Mouse (Mus musculus) neural tube, embryonic 13.5 days (tissue): ENCODE measurements at regions not wholly inside any gene's neighbourhood (a gene's known extent, or its start where the extent isn't known, plus 50 kb on each side); places are given as distances from the start of the nearest gene placed in this dataset.

Experiments used
- ATAC-seq: fragments of 200-750 bp; cut with Nextera tagmentation; 2 replicates; pipeline ENCODE4 v1.8.0; 2017; ENCODE audit warnings: low read depth, mild to moderate bottlenecking, moderate TSS enrichment, moderate library complexity
- H3K27ac ChIP-seq: fragments of 300-500 bp; sonication (generic); replicated peaks from 2 replicates; pipeline ENCODE4 v1.5.1; 2015; ENCODE audit warnings: moderate library complexity, mild to moderate bottlenecking, inconsistent platforms
- H3K27me3 ChIP-seq: fragments of 300-500 bp; sonication (generic); 2 replicates; pipeline ENCODE4 v1.6.1; 2015; ENCODE audit warnings: mild to moderate bottlenecking, inconsistent platforms
- H3K36me3 ChIP-seq: fragments of 300-500 bp; sonication (generic); 2 replicates; pipeline ENCODE4 v1.6.1; 2015; ENCODE audit warnings: mild to moderate bottlenecking, inconsistent platforms
- H3K4me1 ChIP-seq: fragments of 300-500 bp; sonication (generic); replicated peaks from 2 replicates; pipeline ENCODE4 v1.6.1; 2015; ENCODE audit warnings: inconsistent platforms
- H3K4me2 ChIP-seq: fragments of 300-500 bp; sonication (generic); 2 replicates; pipeline ENCODE4 v1.6.1; 2015; ENCODE audit warnings: inconsistent platforms, mild to moderate bottlenecking, moderate library complexity
- H3K4me3 ChIP-seq: fragments of 300-500 bp; sonication (generic); 2 replicates; pipeline ENCODE4 v1.5.1; 2015; ENCODE audit warnings: mild to moderate bottlenecking, inconsistent platforms
- H3K9ac ChIP-seq: fragments of 300-500 bp; sonication (generic); 2 replicates; pipeline ENCODE4 v1.6.1; 2015; ENCODE audit warnings: moderate library complexity, mild to moderate bottlenecking, inconsistent platforms
- H3K9me3 ChIP-seq: fragments of 300-500 bp; sonication (generic); 2 replicates; pipeline ENCODE4 v1.6.1; 2016; ENCODE audit warnings: inconsistent platforms
- WGBS: fragments of 180-500 bp; shearing (Covaris S2); methylation state at CpG from one replicate; pipeline ENCODE4 v1.1.7; 2015; 5-methylcytosine and 5-hydroxymethylcytosine counted together

- peaks cover 51% of the 10 kb centered on the region for H3K4me1 ChIP-seq
- peaks cover 9% of the 10 kb centered on the region; the same call in 1 of the 2 replicates for H3K27me3 ChIP-seq
- ATAC-seq, result no peak
- 85% methylated on average over 5 of the region's 5 CpGs for WGBS
- H3K4me3 ChIP-seq, result no peak overlapping the region
- peak overlapping the region; percentile 50; the same call in 1 of the 2 replicates for H3K4me2 ChIP-seq
- peak overlapping the region; percentile 9; the same call in 1 of the 2 replicates for H3K9ac ChIP-seq
- H3K36me3 ChIP-seq, result no peaks in the 10 kb centered on the region
- H3K9me3 ChIP-seq, result no peaks in the 10 kb centered on the region
- H3K27ac ChIP-seq, result peak overlapping the region; percentile 84
These were observed 220.9 kb upstream of the Rpl38 start for GRCm38 (mm10) chr11:114447461-114447847.

- peaks cover 57% of the 10 kb centered on the region for H3K4me1 ChIP-seq
- H3K4me3 ChIP-seq, result peak overlapping the region; percentile 9; the same call in 1 of the 2 replicates
- H3K9ac ChIP-seq, result peak overlapping the region; percentile 9
- no peaks in the 10 kb centered on the region for H3K36me3 ChIP-seq
- ATAC-seq, result peak; percentile 74
- H3K9me3 ChIP-seq, result no peaks in the 10 kb centered on the region
- H3K27me3 ChIP-seq, result peaks cover 9% of the 10 kb centered on the region; the same call in 1 of the 2 replicates
- H3K27ac ChIP-seq, result peak overlapping the region; percentile 84
- WGBS, result 3% methylated on average over 23 of the region's 23 CpGs
- H3K4me2 ChIP-seq, result peak overlapping the region; percentile 50
These were observed 221.5 kb upstream of the Rpl38 start for GRCm38 (mm10) chr11:114446617-114447460.

- peak; percentile 20; the same call in 1 of the 2 replicates for ATAC-seq
- Histone ChIP-seq H3K9ac (peak overlapping the region; percentile 9; the same call in 1 of the 2 replicates), H3K4me3 (peak overlapping the region; percentile 9; the same call in 1 of the 2 replicates), H3K27me3 (0 out of 2 replicates have a peak, but pooled peaks cover 9% of the 10 kb centered on the region), H3K9me3 (no peaks in the 10 kb centered on the region), H3K36me3 (no peaks in the 10 kb centered on the region), H3K4me1 (peaks cover 59% of the 10 kb centered on the region), H3K4me2 (peak overlapping the region; percentile 50), H3K27ac (peak overlapping the region; percentile 84)
- WGBS, result 3% methylated on average over 8 of the region's 8 CpGs
These were observed 222.2 kb upstream of the Rpl38 start for GRCm38 (mm10) chr11:114446075-114446616.

DNA sequence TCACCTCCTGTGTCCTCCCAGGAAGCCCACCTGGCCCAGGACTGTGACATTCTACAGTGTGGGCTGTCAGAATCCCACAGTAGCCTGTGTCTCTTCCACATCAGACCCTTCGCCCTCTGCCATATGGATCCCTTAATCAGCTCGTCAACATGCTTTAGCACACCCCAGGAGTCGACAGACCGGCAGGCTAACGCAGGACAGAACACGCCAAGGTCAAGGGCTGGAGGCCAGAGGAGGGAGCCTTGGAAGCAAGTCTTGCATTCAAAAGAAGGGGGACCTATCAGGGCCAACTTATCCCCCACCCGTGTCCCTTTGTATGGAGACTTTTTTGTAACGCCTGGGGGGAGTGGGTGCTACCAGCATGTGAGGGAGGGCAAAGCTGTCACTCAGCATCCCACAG lies 224.1 kb upstream of the Rpl38 start:
- no peaks in the 10 kb centered on the region for H3K9me3 ChIP-seq
- 44% methylated on average over 8 of the region's 8 CpGs for WGBS
- H3K4me1 ChIP-seq, result peaks cover 57% of the 10 kb centered on the region
- H3K27me3 ChIP-seq, result 0 out of 2 replicates have a peak, but pooled peaks cover 9% of the 10 kb centered on the region
- no peak overlapping the region for H3K4me3 ChIP-seq
- no peak overlapping the region for H3K9ac ChIP-seq
- H3K36me3 ChIP-seq, result no peaks in the 10 kb centered on the region
- no peak overlapping the region for H3K27ac ChIP-seq
- H3K4me2 ChIP-seq, result no peak overlapping the region
- ATAC-seq, result no peak

DNA sequence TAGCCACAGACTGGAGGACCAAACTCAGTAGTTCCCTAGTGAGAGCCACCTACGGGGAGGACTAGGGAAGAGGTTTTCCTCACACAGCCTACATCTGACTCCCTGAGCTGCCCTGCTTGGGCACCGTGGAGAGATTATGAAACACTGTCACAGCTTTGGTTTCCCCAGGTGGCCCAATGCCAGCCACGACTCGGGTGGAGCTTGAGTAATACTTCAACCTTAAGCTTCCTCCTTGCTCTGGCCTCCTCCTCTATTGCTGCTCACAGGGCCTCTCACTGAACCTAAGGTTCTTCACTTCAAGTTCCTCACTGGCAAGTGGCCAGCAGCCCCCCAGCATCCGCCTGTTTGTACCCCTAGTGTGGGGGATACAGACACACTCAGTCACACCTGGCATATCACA lies 224.9 kb upstream of the Rpl38 start:
- H3K27ac ChIP-seq, result no peak overlapping the region
- H3K4me1 ChIP-seq, result peaks cover 50% of the 10 kb centered on the region
- H3K36me3 ChIP-seq, result no peaks in the 10 kb centered on the region
- 0 out of 2 replicates have a peak, but pooled peaks cover 9% of the 10 kb centered on the region for H3K27me3 ChIP-seq
- no peak overlapping the region for H3K4me2 ChIP-seq
- 79% methylated on average over 5 of the region's 5 CpGs for WGBS
- no peak for ATAC-seq
- no peak overlapping the region for H3K9ac ChIP-seq
- no peak overlapping the region for H3K4me3 ChIP-seq
- H3K9me3 ChIP-seq, result no peaks in the 10 kb centered on the region

DNA sequence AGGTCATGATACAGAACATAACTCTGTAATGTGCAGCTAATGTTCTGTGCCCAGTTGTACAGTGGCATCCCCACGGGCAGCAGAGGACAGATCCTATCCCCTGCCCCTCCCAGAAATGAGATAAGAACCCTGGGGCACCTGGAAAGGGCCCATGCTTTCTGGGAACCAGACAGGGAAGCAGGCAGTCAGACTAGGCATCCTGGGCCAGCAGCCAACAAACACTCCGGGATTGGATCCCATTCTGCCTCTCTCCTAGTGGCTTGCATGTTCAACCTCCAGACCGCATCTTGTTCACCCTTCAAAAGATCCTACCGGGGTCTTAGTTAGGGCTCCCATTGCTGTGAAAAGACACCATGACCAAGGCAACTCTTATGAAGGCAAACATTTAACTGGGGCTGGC lies 229.0 kb upstream of the Rpl38 start:
- Histone ChIP-seq H3K36me3 (no peaks in the 10 kb centered on the region), H3K27me3 (peaks cover 5% of the 10 kb centered on the region; the same call in 1 of the 2 replicates), H3K9ac (no peak overlapping the region), H3K27ac (no peak overlapping the region), H3K4me2 (no peak overlapping the region), H3K4me1 (peaks cover 18% of the 10 kb centered on the region), H3K4me3 (no peak overlapping the region), H3K9me3 (no peaks in the 10 kb centered on the region)
- no peak for ATAC-seq
- WGBS, result 86% methylated on average over 4 of the region's 4 CpGs

GRCm38 (mm10) chr11:114435788-114436187 lies 232.5 kb upstream of the Rpl38 start:
- WGBS, result 81% methylated on average over 1 of the region's 1 CpGs
- Histone ChIP-seq H3K9me3 (no peaks in the 10 kb centered on the region), H3K27me3 (peaks cover 11% of the 10 kb centered on the region), H3K36me3 (no peaks in the 10 kb centered on the region), H3K4me1 (peaks cover 14% of the 10 kb centered on the region), H3K9ac (no peak overlapping the region), H3K4me3 (no peak overlapping the region), H3K27ac (no peak overlapping the region), H3K4me2 (no peak overlapping the region)
- no peak for ATAC-seq

DNA sequence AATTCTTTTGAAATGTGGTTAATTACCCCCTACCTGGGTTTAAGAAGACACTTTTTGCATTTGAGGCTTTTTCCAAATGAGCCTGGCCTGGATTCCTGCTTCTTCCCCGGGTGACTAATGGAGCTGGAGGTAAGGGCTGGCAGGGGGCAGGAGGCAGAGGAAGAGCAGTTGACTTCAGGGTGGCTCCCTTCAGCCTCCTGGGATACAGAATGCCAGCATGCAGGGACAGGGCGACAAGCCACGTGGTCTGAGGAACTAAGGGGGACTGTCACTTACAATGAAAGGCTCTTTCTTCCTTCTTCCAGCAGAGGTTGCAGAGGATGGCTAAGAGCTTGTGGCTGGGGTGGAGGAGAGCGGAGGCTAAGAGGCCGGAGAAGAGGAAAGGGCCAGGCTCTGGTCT lies 234.8 kb upstream of the Rpl38 start:
- Histone ChIP-seq H3K9me3 (no peaks in the 10 kb centered on the region), H3K4me3 (no peak overlapping the region), H3K36me3 (no peaks in the 10 kb centered on the region), H3K27me3 (peaks cover 11% of the 10 kb centered on the region), H3K27ac (0 out of 2 replicates have a peak overlapping the region, but pooled peaks have one; percentile 9), H3K4me1 (peaks cover 17% of the 10 kb centered on the region), H3K9ac (0 out of 2 replicates have a peak overlapping the region, but pooled peaks have one; percentile 8), H3K4me2 (no peak overlapping the region)
- WGBS, result 8% methylated on average over 5 of the region's 5 CpGs
- ATAC-seq, result peak; percentile 70

GRCm38 (mm10) chr11:114425447-114425846 lies 242.9 kb upstream of the Rpl38 start:
- H3K27ac ChIP-seq, result peak overlapping the region; percentile 46; the same call in 1 of the 2 replicates
- H3K4me2 ChIP-seq, result no peak overlapping the region
- H3K9ac ChIP-seq, result no peak overlapping the region
- no peaks in the 10 kb centered on the region for H3K36me3 ChIP-seq
- H3K9me3 ChIP-seq, result 0 out of 2 replicates have a peak, but pooled peaks cover under 1% of the 10 kb centered on the region
- H3K27me3 ChIP-seq, result 0 out of 2 replicates have a peak, but pooled peaks cover 3% of the 10 kb centered on the region
- H3K4me3 ChIP-seq, result no peak overlapping the region
- 41% methylated on average over 14 of the region's 14 CpGs for WGBS
- ATAC-seq, result peak; percentile 72; the same call in 1 of the 2 replicates
- 0 out of 2 replicates have a peak, but pooled peaks cover 11% of the 10 kb centered on the region for H3K4me1 ChIP-seq

GRCm38 (mm10) chr11:114423322-114423721 lies 245.0 kb upstream of the Rpl38 start:
- Histone ChIP-seq H3K4me3 (no peak overlapping the region), H3K9me3 (0 out of 2 replicates have a peak, but pooled peaks cover 6% of the 10 kb centered on the region), H3K36me3 (no peaks in the 10 kb centered on the region), H3K4me1 (0 out of 2 replicates have a peak, but pooled peaks cover 8% of the 10 kb centered on the region), H3K27me3 (0 out of 2 replicates have a peak, but pooled peaks cover 3% of the 10 kb centered on the region), H3K9ac (no peak overlapping the region), H3K27ac (no peak overlapping the region), H3K4me2 (no peak overlapping the region)
- WGBS, result 70% methylated on average over 19 of the region's 19 CpGs
- ATAC-seq, result no peak

DNA sequence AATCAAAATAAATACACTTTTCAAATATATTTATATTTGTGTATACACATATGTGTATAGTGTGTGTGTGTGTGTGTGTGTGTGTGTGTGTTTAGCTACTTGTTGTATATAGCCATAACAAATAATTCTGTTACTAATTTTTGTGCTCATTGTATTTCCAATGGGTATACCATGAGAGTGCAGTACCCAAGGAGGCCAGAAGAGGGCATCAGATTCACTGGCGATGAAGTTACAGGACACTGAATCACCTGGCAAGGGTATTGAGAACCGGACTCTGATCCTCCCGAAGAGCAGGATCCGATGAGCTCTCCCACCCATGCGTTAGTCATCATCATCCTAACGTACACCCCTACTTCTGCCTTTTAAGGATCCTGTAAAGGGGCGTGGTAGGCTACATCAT lies 249.3 kb upstream of the Rpl38 start:
- no peak overlapping the region for H3K27ac ChIP-seq
- no peak overlapping the region for H3K4me3 ChIP-seq
- H3K4me2 ChIP-seq, result no peak overlapping the region
- ATAC-seq, result no peak
- WGBS, result 85% methylated on average over 7 of the region's 7 CpGs
- no peaks in the 10 kb centered on the region for H3K27me3 ChIP-seq
- 0 out of 2 replicates have a peak, but pooled peaks cover 6% of the 10 kb centered on the region for H3K9me3 ChIP-seq
- no peak overlapping the region for H3K9ac ChIP-seq
- no peaks in the 10 kb centered on the region for H3K36me3 ChIP-seq
- H3K4me1 ChIP-seq, result no peaks in the 10 kb centered on the region

DNA sequence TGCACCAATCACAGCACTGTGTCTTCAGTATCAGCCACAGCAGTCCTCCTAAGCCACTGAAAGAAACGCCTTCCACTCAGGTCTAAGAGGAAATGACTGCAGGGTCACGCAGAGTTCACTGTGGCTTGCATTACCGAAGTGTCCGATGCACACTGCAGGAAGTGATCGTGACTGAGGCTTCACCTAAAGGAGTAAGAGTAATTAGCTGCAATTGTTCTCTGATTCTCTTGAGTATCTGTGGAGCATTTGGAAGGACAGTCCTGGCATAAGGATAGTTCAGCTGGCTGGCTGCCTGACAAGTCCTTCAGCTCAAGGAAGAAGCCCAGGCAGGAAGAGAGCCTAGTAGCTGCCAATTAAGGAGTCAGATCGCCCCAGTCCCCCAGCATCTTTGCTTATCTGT lies 252.2 kb upstream of the Rpl38 start:
- no peak overlapping the region for H3K4me3 ChIP-seq
- H3K27me3 ChIP-seq, result no peaks in the 10 kb centered on the region
- 78% methylated on average over 6 of the region's 6 CpGs for WGBS
- no peak overlapping the region for H3K9ac ChIP-seq
- no peak for ATAC-seq
- H3K9me3 ChIP-seq, result 0 out of 2 replicates have a peak, but pooled peaks cover 6% of the 10 kb centered on the region
- H3K36me3 ChIP-seq, result no peaks in the 10 kb centered on the region
- no peak overlapping the region for H3K4me2 ChIP-seq
- no peaks in the 10 kb centered on the region for H3K4me1 ChIP-seq
- H3K27ac ChIP-seq, result no peak overlapping the region
